Mouse (Mus musculus) olfactory bulb, adult 2 months (tissue): Measurements from ENCODE around the gene Cd3d. TPM values are rescaled to one million over a fixed set of nuclear protein-coding genes. Genes with fewer than 3 reads are reported as not detected.
"Not testable (repeated sequence)": the region's sequence is repeated elsewhere in the genome, so short reads cannot be mapped to it uniquely, and the experiment has no call there.

Source experiments
- H3K27ac ChIP-seq: fragments of 200-500 bp; 2 replicates; pipeline ENCODE4 v1.5.1; 2012; ENCODE audit warnings: low read depth, low read length; ENCODE audit not compliant: insufficient read depth
- H3K4me1 ChIP-seq: fragments of 200-500 bp; 2 replicates; pipeline ENCODE4 v1.6.1; 2012; ENCODE audit warnings: low read length; ENCODE audit not compliant: control insufficient read depth, insufficient read depth
- H3K4me3 ChIP-seq: fragments of 200-500 bp; 2 replicates; pipeline ENCODE4 v1.5.1; 2012; ENCODE audit warnings: mild to moderate bottlenecking, low read depth, low read length, moderate library complexity; ENCODE audit not compliant: insufficient read depth
- CTCF ChIP-seq: fragments of 200-500 bp; IDR thresholded peaks from 2 replicates; pipeline ENCODE4 v1.5.1; 2012; ENCODE audit warnings: low read depth, mild to moderate bottlenecking, low read length, moderate library complexity; ENCODE audit not compliant: insufficient read depth
- POLR2A ChIP-seq: fragments of 200-500 bp; IDR thresholded peaks from 2 replicates; pipeline ENCODE4 v1.6.1; 2012; ENCODE audit warnings: mild to moderate bottlenecking, low read depth, low read length, moderate library complexity; ENCODE audit not compliant: insufficient read depth
- WGBS: fragments of 180-500 bp; shearing (Covaris S2); methylation state at CpG from one replicate; pipeline ENCODE4 v1.1.7; 2018; 5-methylcytosine and 5-hydroxymethylcytosine counted together
- polyA plus RNA-seq: library from polyadenylated mRNA; stranded (reverse); fragments of >200 nt; gene quantifications from 2 replicates; pipeline ENCODE4 v1.2.4, GENCODE M21; 2012; ENCODE audit warnings: low replicate concordance; ENCODE audit not compliant: missing spikeins, insufficient read depth, insufficient read length

Gene Cd3d
- not detected in 2 replicates for polyA plus RNA-seq

DNA sequence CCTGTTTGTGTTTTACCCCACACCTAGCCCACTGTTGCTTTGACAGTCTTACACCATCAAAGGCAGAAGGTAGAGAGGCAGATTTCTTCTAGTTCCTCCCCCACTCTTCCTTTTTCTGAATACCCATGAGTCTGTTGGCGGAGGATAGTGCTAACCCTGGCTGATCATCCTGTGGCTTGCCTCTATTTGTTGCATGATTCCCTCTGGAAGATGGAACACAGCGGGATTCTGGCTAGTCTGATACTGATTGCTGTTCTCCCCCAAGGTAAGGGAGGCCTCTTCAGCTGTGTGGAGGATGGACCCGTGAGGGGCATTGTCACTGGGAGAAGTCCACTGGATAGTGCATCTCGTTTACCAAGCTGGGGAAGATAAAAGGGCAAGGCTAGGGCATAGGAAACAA is at the start of gene Cd3d:
TSS of gene Cd3d (plus strand) at position 111 of the 400 bp plus-strand sequence.
- 78% methylated on average over 4 of the region's 4 CpGs for WGBS
- no peak within 1 kb of the TSS for H3K27ac ChIP-seq
- H3K4me1 ChIP-seq, result no peaks in the 10 kb centered on the region
- H3K4me3 ChIP-seq, result no peak within 1 kb of the TSS; the same call in 1 of the 2 replicates
- TF ChIP-seq CTCF (no peak), POLR2A (no peak)

DNA sequence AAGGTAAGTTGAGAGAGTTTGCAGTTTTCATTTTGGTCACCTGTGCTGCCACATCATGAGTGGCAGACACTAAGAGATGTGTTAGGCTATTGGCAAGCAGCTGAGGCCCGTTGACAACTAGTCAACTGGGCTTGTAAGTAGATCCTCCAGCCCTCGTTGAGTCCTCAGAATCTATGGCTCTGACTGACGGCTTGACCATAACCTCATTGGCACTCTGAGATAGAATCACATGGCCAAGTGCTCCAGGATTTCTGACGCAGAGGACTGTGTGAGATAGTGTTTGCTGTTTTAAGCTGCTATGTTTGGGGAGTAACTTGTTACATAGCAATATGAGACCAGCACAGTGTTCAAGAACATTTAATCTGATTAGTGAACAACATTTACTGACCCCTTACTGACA is 39.8 kb upstream of the Cd3d start:
- TF ChIP-seq POLR2A, result no peak
- no peak for TF ChIP-seq CTCF
- Histone ChIP-seq H3K4me3 (no peak overlapping the region), H3K27ac (no peak overlapping the region), H3K4me1 (no peaks in the 10 kb centered on the region)
- 90% methylated on average over 4 of the region's 4 CpGs for WGBS

GRCm38 (mm10) chr9:44942421-44942820 is 39.2 kb upstream of the Cd3d start:
- WGBS, result 96% methylated on average over 4 of the region's 4 CpGs
- Histone ChIP-seq H3K27ac (no peak overlapping the region), H3K4me3 (no peak overlapping the region), H3K4me1 (no peaks in the 10 kb centered on the region)
- TF ChIP-seq POLR2A, result no peak
- TF ChIP-seq CTCF, result no peak

GRCm38 (mm10) chr9:44946185-44946695 is 35.3 kb upstream of the Cd3d start:
- no peak overlapping the region for H3K4me3 ChIP-seq
- 92% methylated on average over 7 of the region's 7 CpGs for WGBS
- H3K4me1 ChIP-seq, result no peaks in the 10 kb centered on the region
- no peak for TF ChIP-seq CTCF
- TF ChIP-seq POLR2A, result no peak
- no peak overlapping the region for H3K27ac ChIP-seq

DNA sequence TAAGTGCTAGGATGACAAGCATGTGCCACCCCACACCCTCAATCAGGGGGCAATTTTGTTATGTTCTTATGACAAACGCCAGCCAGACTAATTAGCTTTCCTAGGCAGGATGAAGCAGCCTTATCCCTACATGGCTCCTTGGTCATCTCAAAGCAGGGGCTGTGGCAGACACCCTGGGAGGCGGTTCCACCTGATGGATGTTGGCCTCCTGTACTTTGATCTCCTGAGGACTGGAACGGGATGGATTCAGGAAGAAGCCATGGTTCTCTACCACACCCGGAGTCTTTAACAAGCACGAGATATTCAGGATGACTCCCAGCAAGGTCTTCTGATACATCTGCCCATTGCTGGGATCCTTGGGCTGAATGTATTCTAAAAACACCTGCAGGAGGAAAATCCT is 33.8 kb upstream of the Cd3d start:
- Histone ChIP-seq H3K4me3 (no peak overlapping the region), H3K27ac (no peak overlapping the region), H3K4me1 (no peaks in the 10 kb centered on the region)
- 88% methylated on average over 5 of the region's 5 CpGs for WGBS
- TF ChIP-seq CTCF, result no peak
- TF ChIP-seq POLR2A, result no peak

- Histone ChIP-seq H3K4me3 (no peak overlapping the region), H3K4me1 (no peaks in the 10 kb centered on the region), H3K27ac (no peak overlapping the region)
- TF ChIP-seq CTCF (no peak), POLR2A (no peak)
- WGBS, result 94% methylated on average over 3 of the region's 3 CpGs
These were observed 27.2 kb upstream of the Cd3d start for GRCm38 (mm10) chr9:44954432-44954831.

DNA sequence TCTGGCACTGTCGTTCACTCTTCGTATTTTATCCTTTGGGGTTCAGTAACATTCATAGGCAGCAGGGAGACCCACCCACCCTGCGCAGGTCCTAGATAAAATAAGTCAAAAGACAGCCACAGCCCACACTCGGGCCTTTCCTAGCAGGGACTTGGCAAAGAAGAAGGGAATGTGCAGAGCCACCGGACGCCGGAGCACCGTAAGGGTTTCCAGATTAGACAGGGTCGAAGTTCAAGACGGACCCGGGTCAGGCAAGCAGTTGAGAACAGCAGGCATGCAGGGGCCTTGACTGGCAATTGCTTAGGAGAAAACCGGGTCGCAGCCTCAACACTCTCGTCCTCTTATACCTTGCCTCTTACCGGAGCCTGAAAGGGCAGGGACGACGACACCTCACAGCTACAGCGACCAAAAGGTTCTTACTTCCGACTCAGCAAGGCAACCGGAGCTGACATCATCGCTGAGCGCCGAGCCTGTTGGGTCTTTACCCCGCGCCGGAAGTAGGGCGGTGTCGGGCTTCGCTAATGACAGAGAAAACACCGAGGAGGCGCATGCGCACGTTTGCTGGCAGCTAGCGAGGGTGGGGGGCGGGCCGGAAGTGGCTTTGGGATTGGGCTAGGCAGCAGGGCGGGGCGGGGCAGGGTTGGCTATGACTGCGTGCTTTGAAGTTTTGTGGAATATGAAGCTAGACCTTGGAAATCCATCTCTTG is 16.3 kb upstream of the Cd3d start, which contains the start of gene Ube4a:
TSS of gene Ube4a (minus strand) at position 475 of the 707 bp plus-strand sequence.
- under 1% methylated on average over 39 of the region's 39 CpGs for WGBS
- H3K4me1 ChIP-seq, result no peaks in the 10 kb centered on the region
- peak within 1 kb of the TSS; percentile 6; the same call in 1 of the 2 replicates for H3K27ac ChIP-seq
- TF ChIP-seq POLR2A, result peak; percentile 71
- no peak for TF ChIP-seq CTCF
- H3K4me3 ChIP-seq, result peak within 1 kb of the TSS; percentile 78

- no peak overlapping the region; the same call in 1 of the 2 replicates for H3K27ac ChIP-seq
- H3K4me3 ChIP-seq, result peak overlapping the region; percentile 78
- 11% methylated on average over 10 of the region's 10 CpGs for WGBS
- TF ChIP-seq CTCF (no peak), POLR2A (no peak)
- no peaks in the 10 kb centered on the region for H3K4me1 ChIP-seq
These were observed 15.6 kb upstream of the Cd3d start for GRCm38 (mm10) chr9:44965833-44966466.

DNA sequence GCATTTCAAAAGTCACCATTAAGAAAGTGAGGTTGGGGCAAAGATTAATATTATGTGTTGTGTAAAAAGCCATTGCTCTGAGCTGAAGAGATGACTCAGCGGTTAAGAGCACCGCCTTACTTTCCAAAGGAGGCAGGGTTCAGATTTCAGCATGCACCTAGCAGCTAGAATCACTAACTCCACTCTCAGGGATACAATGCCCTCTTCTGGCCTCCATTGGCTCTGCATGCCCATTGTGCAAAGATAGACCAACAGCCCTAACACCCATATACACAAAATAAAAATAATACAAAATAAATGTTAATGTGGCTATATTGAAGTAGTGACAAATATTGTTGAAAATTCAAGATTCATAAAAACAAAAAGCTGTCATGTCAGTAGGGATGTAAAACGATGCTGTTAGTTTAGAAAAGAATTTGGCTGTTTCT is 14.8 kb upstream of the Cd3d start:
- H3K27ac ChIP-seq, result no peak overlapping the region
- TF ChIP-seq CTCF, result no peak
- no peak for TF ChIP-seq POLR2A
- no peaks in the 10 kb centered on the region for H3K4me1 ChIP-seq
- WGBS, result 24% methylated on average over 3 of the region's 3 CpGs
- H3K4me3 ChIP-seq, result no peak overlapping the region

GRCm38 (mm10) chr9:44967763-44968162 is 13.8 kb upstream of the Cd3d start:
- H3K4me1 ChIP-seq, H3K27ac ChIP-seq, H3K4me3 ChIP-seq: not testable (repeated sequence)
- 84% methylated on average over 5 of the region's 5 CpGs for WGBS
